In the genomic region with DNA sequence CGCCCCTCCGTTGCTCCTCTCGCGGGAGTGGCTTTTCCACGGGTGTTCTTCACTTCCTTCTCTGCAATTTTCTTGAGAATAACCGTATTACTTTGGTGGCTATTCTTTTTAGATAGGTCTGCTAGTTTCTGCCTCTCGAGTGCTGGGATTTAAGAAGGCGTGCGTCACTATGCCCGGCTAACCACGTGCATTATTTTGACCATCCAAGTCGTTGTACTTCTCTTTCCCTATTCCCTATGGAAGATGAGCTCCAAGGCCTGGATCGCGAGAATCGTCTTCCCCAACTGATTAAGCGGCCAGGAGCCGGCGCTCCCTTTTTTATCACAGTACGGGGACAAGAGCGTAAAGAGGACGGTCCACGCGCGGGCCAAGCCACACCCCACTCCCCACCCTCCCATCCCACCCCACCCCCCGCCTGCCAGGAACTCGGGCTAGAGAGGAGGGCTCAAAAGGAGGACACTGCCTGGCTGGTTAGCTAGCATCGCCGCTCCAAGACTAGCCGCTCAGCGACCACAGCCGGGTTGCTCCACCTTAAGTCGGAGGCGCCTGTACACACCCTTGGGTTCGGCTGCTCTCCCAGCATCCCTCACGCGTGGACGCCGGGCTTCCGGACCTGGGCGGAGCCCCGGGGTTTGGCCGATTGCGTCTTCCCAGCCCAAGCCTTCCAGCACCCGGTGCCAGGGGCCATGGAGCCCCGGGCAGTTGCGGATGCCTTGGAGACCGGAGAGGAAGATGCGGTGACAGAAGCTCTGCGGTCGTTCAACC, we compare ENCODE assay signal across 8 mouse cellular contexts. TPM values are rescaled to one million over a fixed set of nuclear protein-coding genes. Genes with fewer than 3 reads are reported as not detected.
DNase-seq lines count a peak whose midpoint lies in the region; ATAC-seq and TF ChIP-seq lines count a peak whose summit lies in the region.

A gene (plus strand): TSS at position 173 of the 765 bp plus-strand sequence.

- TF ChIP-seq POLR2A in small intestine, adult 2 months (IDR thresholded peaks at IDR 0.05; ENCODE audit: low read depth, low read length): peak; percentile 44; the same call in 1 of the 2 replicates

- peak within 1 kb of the TSS; percentile 90 for H3K27ac ChIP-seq in embryonic facial prominence, embryonic 13.5 days
- H3K27ac ChIP-seq in limb, embryonic 10.5 days: peak within 1 kb of the TSS; percentile 88
- H3K27ac ChIP-seq in midbrain, embryonic 12.5 days (replicated peaks): peak within 1 kb of the TSS; percentile 90
- H3K27ac ChIP-seq in small intestine, adult 2 months (ENCODE audit: insufficient read depth, low read depth, low read length): peak within 1 kb of the TSS; percentile 90

- no peaks in the 10 kb centered on the region for H3K9me3 ChIP-seq in embryonic facial prominence, embryonic 13.5 days
- H3K9me3 ChIP-seq in limb, embryonic 10.5 days (replicated peaks): no peaks in the 10 kb centered on the region
- H3K9me3 ChIP-seq in midbrain, embryonic 12.5 days: no peaks in the 10 kb centered on the region

- H3K4me1 ChIP-seq in embryonic facial prominence, embryonic 13.5 days: peaks cover 36% of the 10 kb centered on the region
- H3K4me1 ChIP-seq in limb, embryonic 10.5 days: peaks cover 36% of the 10 kb centered on the region
- peaks cover 32% of the 10 kb centered on the region for H3K4me1 ChIP-seq in midbrain, embryonic 12.5 days
- peaks cover 13% of the 10 kb centered on the region for H3K4me1 ChIP-seq in small intestine, adult 2 months (ENCODE audit: control insufficient read depth, insufficient read depth, insufficient read length, low read length)

- H3K9ac ChIP-seq in embryonic facial prominence, embryonic 13.5 days: peak within 1 kb of the TSS; percentile 95
- H3K9ac ChIP-seq in midbrain, embryonic 12.5 days (replicated peaks): peak within 1 kb of the TSS; percentile 93

- TF ChIP-seq CTCF in small intestine, adult 2 months (IDR thresholded peaks at IDR 0.05; ENCODE audit: extremely low read depth, insufficient read length, insufficient replicate concordance, low read depth, low read length): 0 out of 2 replicates have a peak, but pooled peaks have one; percentile 1

- DNase-seq in 3T3-L1 (ENCODE audit: low read depth, low spot score): peak; percentile 81
- peak; percentile 76 to 84 for DNase-seq in adrenal gland, postnatal 4 days (ENCODE audit: low spot score in 2 of 2)
- DNase-seq in heart, adult 18-20 months: peak; percentile 95 to 96
- DNase-seq in kidney, adult 18-20 months: peak; percentile 92
- peak; percentile 82 for DNase-seq in limb, embryonic 10.5 days (ENCODE audit: low spot score)

- ATAC-seq in embryonic facial prominence, embryonic 13.5 days (ENCODE audit: insufficient number of reproducible peaks, insufficient read depth, low FRiP score, low TSS enrichment, low read depth): peak; percentile 59
- ATAC-seq in midbrain, embryonic 12.5 days (ENCODE audit: low FRiP score, low read depth): peak; percentile 79

- peaks cover 64% of the 10 kb centered on the region for H3K36me3 ChIP-seq in embryonic facial prominence, embryonic 13.5 days
- peaks cover 67% of the 10 kb centered on the region for H3K36me3 ChIP-seq in limb, embryonic 10.5 days
- peaks cover 64% of the 10 kb centered on the region for H3K36me3 ChIP-seq in midbrain, embryonic 12.5 days
- peaks cover 56% of the 10 kb centered on the region for H3K36me3 ChIP-seq in small intestine, adult 2 months (ENCODE audit: control insufficient read depth, insufficient read depth, low read length)

- H3K27me3 ChIP-seq in embryonic facial prominence, embryonic 13.5 days: no peaks in the 10 kb centered on the region
- no peaks in the 10 kb centered on the region for H3K27me3 ChIP-seq in limb, embryonic 10.5 days (ENCODE audit: low read depth, poor library complexity, severe bottlenecking)
- H3K27me3 ChIP-seq in midbrain, embryonic 12.5 days: no peaks in the 10 kb centered on the region
- no peaks in the 10 kb centered on the region for H3K27me3 ChIP-seq in small intestine, adult 2 months (ENCODE audit: control insufficient read depth, insufficient read depth, low read length)

- peak within 1 kb of the TSS; percentile 83 for H3K4me3 ChIP-seq in embryonic facial prominence, embryonic 13.5 days
- peak within 1 kb of the TSS; percentile 91 for H3K4me3 ChIP-seq in limb, embryonic 10.5 days
- H3K4me3 ChIP-seq in midbrain, embryonic 12.5 days: peak within 1 kb of the TSS; percentile 81
- H3K4me3 ChIP-seq in small intestine, adult 2 months (ENCODE audit: low read depth, low read length): peak within 1 kb of the TSS; percentile 82

- H3K4me2 ChIP-seq in embryonic facial prominence, embryonic 13.5 days: peak within 1 kb of the TSS; percentile 99
- H3K4me2 ChIP-seq in midbrain, embryonic 12.5 days (replicated peaks): peak within 1 kb of the TSS; percentile 99

- WGBS in embryonic facial prominence, embryonic 13.5 days: under 1% methylated on average over 50 of the region's 50 CpGs
- under 1% methylated on average over 50 of the region's 50 CpGs for WGBS in limb, embryonic 10.5 days
- WGBS in midbrain, embryonic 12.5 days: under 1% methylated on average over 50 of the region's 50 CpGs
- WGBS in small intestine, adult 2 months: under 1% methylated on average over 49 of the region's 50 CpGs

RNA-seq across cellular contexts. Expression of the gene that starts here (rescaled TPM):
- total RNA-seq in adrenal gland, postnatal 4 days (2021): 10 to 100 TPM; 64.3 to 69.0 TPM
- 72.4 and 72.6 TPM in 2 replicates for polyA plus RNA-seq in embryonic facial prominence, embryonic 13.5 days (2015; fragmentation: Nextera tagmentation; extraction: Ambion mirVana)
- total RNA-seq in heart, adult 18-20 months (2021): 10 to 100 TPM; 18.4 to 21.2 TPM
- 45.2 and 54.2 TPM in 2 replicates for polyA plus RNA-seq in limb, embryonic 10.5 days (2016; fragmentation: Nextera tagmentation; extraction: Ambion mirVana)
- 69.2 and 78.3 TPM in 2 replicates for polyA plus RNA-seq in midbrain, embryonic 12.5 days (2016; fragmentation: Nextera tagmentation; extraction: Ambion mirVana)
- 47.5 and 95.5 TPM in 2 replicates for polyA plus RNA-seq in small intestine, adult 2 months (2012; rRNA removed)

Comparison
In these comparisons a context has a peak if more than half of its experiments do, and no peak if none do; other contexts are left out.
1. Peak in every context shown above with its lines: DNase-seq, ATAC-seq, H3K4me3 ChIP-seq and H3K27ac ChIP-seq.